Mouse (Mus musculus): ENCODE results near the gene Cdt1. TPM values are rescaled to one million over a fixed set of nuclear protein-coding genes. Genes with fewer than 3 reads are reported as not detected.
A peak's percentile ranks its signal among the peaks of the same experiment; 100 is the strongest.

The Cdt1 gene
- total and polyA plus RNA-seq, 3 experiments, result 2.0 to 3.5 (median 2.7) TPM

- no peaks in the 10 kb centered on the region for H3K4me1 ChIP-seq (ENCODE audit: control insufficient read depth, insufficient read depth, low read length)
- WGBS, result 66% methylated on average over 4 of the region's 4 CpGs
- H3K27ac ChIP-seq, result no peak overlapping the region
- no peaks in the 10 kb centered on the region for H3K27me3 ChIP-seq (ENCODE audit: control insufficient read depth, insufficient read depth, low read length)
- DNase-seq, result no peak
- no peaks in the 10 kb centered on the region for H3K79me2 ChIP-seq (replicated peaks; ENCODE audit: control insufficient read depth, insufficient read depth, low read length)
- no peak overlapping the region for H3K4me3 ChIP-seq
- TF ChIP-seq EP300 (IDR thresholded peaks at IDR 0.05; ENCODE audit: insufficient read depth, low read depth, low read length) (no peak), POLR2A (IDR thresholded peaks at IDR 0.05; ENCODE audit: insufficient read depth, low read depth, low read length) (no peak), CTCF (IDR thresholded peaks at IDR 0.05) (no peak)
- no peaks in the 10 kb centered on the region for H3K36me3 ChIP-seq (ENCODE audit: control insufficient read depth, insufficient read depth, low read length)
- intact Hi-C loops (cut with DNase I), result no loop called here
- H3K9ac ChIP-seq (ENCODE audit: low read depth, low read length), result no peak overlapping the region
Measured at GRCm38 (mm10) chr8:122605367-122605766, 37.6 kb downstream of the Cdt1 start.

DNA sequence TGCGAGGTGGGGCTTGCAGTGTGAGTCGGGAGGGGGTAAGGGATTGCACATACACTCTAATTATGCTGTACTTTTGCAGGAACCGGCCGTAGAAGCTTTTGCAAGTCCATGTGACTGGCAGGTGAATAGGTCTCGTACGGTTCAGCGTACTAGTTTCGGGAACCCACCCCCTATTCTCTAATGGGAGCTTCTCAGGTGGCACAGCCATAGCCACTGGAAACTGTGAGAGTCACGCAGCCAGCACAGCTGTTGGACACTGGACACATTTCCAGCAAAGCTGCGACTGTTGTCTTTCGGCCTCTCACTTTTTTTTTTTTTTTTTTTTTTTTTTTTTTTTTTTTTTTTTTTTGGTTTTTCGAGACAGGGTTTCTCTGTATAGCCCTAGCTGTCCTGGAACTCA is 39.0 kb downstream of the Cdt1 start:
- DNase-seq, result no peak
- 85% methylated on average over 11 of the region's 12 CpGs for WGBS
- TF ChIP-seq POLR2A (IDR thresholded peaks at IDR 0.05; ENCODE audit: insufficient read depth, low read depth, low read length) (no peak), CTCF (IDR thresholded peaks at IDR 0.05) (no peak), EP300 (IDR thresholded peaks at IDR 0.05; ENCODE audit: insufficient read depth, low read depth, low read length) (no peak)

GRCm38 (mm10) chr8:122610209-122610608 is 42.4 kb downstream of the Cdt1 start:
- intact Hi-C loops (cut with DNase I), result loop anchor here (2.0 to 5.0 kb wide), 2 partner anchors 43 to 108 kb away; no protein-coding TSS in a partner anchor
- H3K4me1 ChIP-seq (ENCODE audit: control insufficient read depth, insufficient read depth, low read length), result peaks cover 7% of the 10 kb centered on the region
- H3K79me2 ChIP-seq (replicated peaks; ENCODE audit: control insufficient read depth, insufficient read depth, low read length), result no peaks in the 10 kb centered on the region
- 65% methylated on average over 4 of the region's 4 CpGs for WGBS
- no peaks in the 10 kb centered on the region for H3K36me3 ChIP-seq (ENCODE audit: control insufficient read depth, insufficient read depth, low read length)
- H3K27me3 ChIP-seq (ENCODE audit: control insufficient read depth, insufficient read depth, low read length), result no peaks in the 10 kb centered on the region
- no peak overlapping the region for H3K9ac ChIP-seq (ENCODE audit: low read depth, low read length)
- H3K27ac ChIP-seq, result no peak overlapping the region
- no peak for TF ChIP-seq EP300 (IDR thresholded peaks at IDR 0.05; ENCODE audit: insufficient read depth, low read depth, low read length)
- 0 out of 2 replicates have a peak, but pooled peaks have one; percentile 5 for TF ChIP-seq CTCF (IDR thresholded peaks at IDR 0.05)
- H3K4me3 ChIP-seq, result no peak overlapping the region
- no peak for DNase-seq

More for the DNA sequence above, 39.0 kb downstream of the Cdt1 start:
- intact Hi-C loops (cut with DNase I), result no loop called here
- no peaks in the 10 kb centered on the region for H3K36me3 ChIP-seq (ENCODE audit: control insufficient read depth, insufficient read depth, low read length)
- peaks cover 2% of the 10 kb centered on the region; the same call in 1 of the 2 replicates for H3K4me1 ChIP-seq (ENCODE audit: control insufficient read depth, insufficient read depth, low read length)
- H3K27me3 ChIP-seq (ENCODE audit: control insufficient read depth, insufficient read depth, low read length), result no peaks in the 10 kb centered on the region
- no peak overlapping the region for H3K27ac ChIP-seq
- no peaks in the 10 kb centered on the region for H3K79me2 ChIP-seq (replicated peaks; ENCODE audit: control insufficient read depth, insufficient read depth, low read length)
- no peak overlapping the region for H3K9ac ChIP-seq (ENCODE audit: low read depth, low read length)
- no peak overlapping the region for H3K4me3 ChIP-seq

- Histone ChIP-seq H3K9ac (ENCODE audit: low read depth, low read length) (peak overlapping the region; percentile 70), H3K4me3 (peak overlapping the region; percentile 81), H3K79me2 (replicated peaks; ENCODE audit: control insufficient read depth, insufficient read depth, low read length) (no peaks in the 10 kb centered on the region), H3K4me1 (ENCODE audit: control insufficient read depth, insufficient read depth, low read length) (peaks cover 7% of the 10 kb centered on the region), H3K27me3 (ENCODE audit: control insufficient read depth, insufficient read depth, low read length) (no peaks in the 10 kb centered on the region), H3K36me3 (ENCODE audit: control insufficient read depth, insufficient read depth, low read length) (no peaks in the 10 kb centered on the region), H3K27ac (peak overlapping the region; percentile 76)
- 2% methylated on average over 19 of the region's 20 CpGs for WGBS
- TF ChIP-seq CTCF (IDR thresholded peaks at IDR 0.05), result no peak
- no peak for TF ChIP-seq POLR2A (IDR thresholded peaks at IDR 0.05; ENCODE audit: insufficient read depth, low read depth, low read length)
- no peak for TF ChIP-seq EP300 (IDR thresholded peaks at IDR 0.05; ENCODE audit: insufficient read depth, low read depth, low read length)
- DNase-seq, result no peak
- intact Hi-C loops (cut with DNase I), result loop anchor here (1.0 to 5.0 kb wide), 3 partner anchors 44 to 108 kb away; no protein-coding TSS in a partner anchor
Measured at GRCm38 (mm10) chr8:122610612-122611277, 42.9 kb downstream of the Cdt1 start.

GRCm38 (mm10) chr8:122611295-122612133 is 43.7 kb downstream of the Cdt1 start, which contains the start of the genes Galns and Trappc2l:
Gene Galns (minus strand): TSS chr8:122611463.
Gene Trappc2l (plus strand): TSS chr8:122611640.
- DNase-seq, result peak; percentile 95 to 96
- TF ChIP-seq EP300 (IDR thresholded peaks at IDR 0.05; ENCODE audit: insufficient read depth, low read depth, low read length) (no peak), CTCF (IDR thresholded peaks at IDR 0.05) (peak; percentile 61), POLR2A (IDR thresholded peaks at IDR 0.05; ENCODE audit: insufficient read depth, low read depth, low read length) (peak; percentile 76)
- H3K4me1 ChIP-seq (ENCODE audit: control insufficient read depth, insufficient read depth, low read length), result peaks cover 7% of the 10 kb centered on the region
- no peaks in the 10 kb centered on the region for H3K27me3 ChIP-seq (ENCODE audit: control insufficient read depth, insufficient read depth, low read length)
- H3K79me2 ChIP-seq (replicated peaks; ENCODE audit: control insufficient read depth, insufficient read depth, low read length), result no peaks in the 10 kb centered on the region
- peak within 1 kb of the TSS; percentile 77 for H3K9ac ChIP-seq (ENCODE audit: low read depth, low read length)
- peak within 1 kb of the TSS; percentile 81 for H3K4me3 ChIP-seq
- no peaks in the 10 kb centered on the region for H3K36me3 ChIP-seq (ENCODE audit: control insufficient read depth, insufficient read depth, low read length)
- WGBS, result under 1% methylated on average over 55 of the region's 57 CpGs
- intact Hi-C loops (cut with DNase I), result loop anchor here (1.0 to 5.0 kb wide), 3 partner anchors 45 to 109 kb away; no protein-coding TSS in a partner anchor
- peak within 1 kb of the TSS; percentile 91 for H3K27ac ChIP-seq
